Mouse (Mus musculus) midbrain, embryonic 11.5 days (tissue): ENCODE results near the gene Ttpal. TPM values are rescaled to one million over a fixed set of nuclear protein-coding genes. Genes with fewer than 3 reads are reported as not detected.

Experiments
- ATAC-seq: fragments of 200-750 bp; cut with Nextera tagmentation; 2 replicates; pipeline ENCODE4 v1.8.0; 2017; ENCODE audit warnings: moderate TSS enrichment, moderate library complexity; ENCODE audit not compliant: low FRiP score
- DNase-seq: peaks from one replicate; pipeline ENCODE4 v3.0.0; 2015; ENCODE audit warnings: low spot score; ENCODE audit errors: missing footprints
- H3K27ac ChIP-seq: fragments of 300-500 bp; sonication (generic); 2 replicates; pipeline ENCODE4 v1.5.1; 2014; ENCODE audit warnings: low read depth, low read length
- H3K27me3 ChIP-seq: fragments of 300-500 bp; sonication (generic); 2 replicates; pipeline ENCODE4 v1.6.1; 2014; ENCODE audit warnings: mild to moderate bottlenecking, low read length, moderate library complexity, mixed read lengths; ENCODE audit not compliant: control insufficient read depth, insufficient read depth
- H3K36me3 ChIP-seq: fragments of 300-500 bp; sonication (generic); 2 replicates; pipeline ENCODE4 v1.6.1; 2014; ENCODE audit warnings: mild to moderate bottlenecking, low read length, moderate library complexity, mixed read lengths; ENCODE audit not compliant: control insufficient read depth, insufficient read depth
- H3K4me1 ChIP-seq: fragments of 300-500 bp; sonication (generic); 2 replicates; pipeline ENCODE4 v1.6.1; 2014; ENCODE audit warnings: low read length; ENCODE audit not compliant: control insufficient read depth, insufficient read depth
- H3K4me2 ChIP-seq: fragments of 300-500 bp; sonication (generic); 2 replicates; pipeline ENCODE4 v1.6.1; 2014; ENCODE audit warnings: mild to moderate bottlenecking, moderate library complexity
- H3K4me3 ChIP-seq: fragments of 300-500 bp; sonication (generic); 2 replicates; pipeline ENCODE4 v1.5.1; 2014; ENCODE audit warnings: low read depth, low read length
- H3K9ac ChIP-seq: fragments of 300-500 bp; sonication (generic); 2 replicates; pipeline ENCODE4 v1.6.1; 2014; ENCODE audit warnings: low read length
- H3K9me3 ChIP-seq: fragments of 300-500 bp; sonication (generic); 2 replicates; pipeline ENCODE4 v1.6.1; 2016; ENCODE audit warnings: low read length; ENCODE audit not compliant: control insufficient read depth
- WGBS: fragments of 180-500 bp; shearing (Covaris S2); extraction: QIAGEN DNeasy Blood & Tissue Kit; methylation state at CpG from one replicate; pipeline ENCODE4 v1.1.7; 2014; 5-methylcytosine and 5-hydroxymethylcytosine counted together
- polyA plus RNA-seq: library from polyadenylated mRNA; unstranded; fragments of >200 nt; fragmentation: Nextera tagmentation; extraction: Ambion mirVana; gene quantifications from 2 replicates; pipeline ENCODE4 v1.2.1, GENCODE M21; 2014

Gene Ttpal
- polyA plus RNA-seq, 1 experiment from 2014 or later: 39.9 TPM

DNA sequence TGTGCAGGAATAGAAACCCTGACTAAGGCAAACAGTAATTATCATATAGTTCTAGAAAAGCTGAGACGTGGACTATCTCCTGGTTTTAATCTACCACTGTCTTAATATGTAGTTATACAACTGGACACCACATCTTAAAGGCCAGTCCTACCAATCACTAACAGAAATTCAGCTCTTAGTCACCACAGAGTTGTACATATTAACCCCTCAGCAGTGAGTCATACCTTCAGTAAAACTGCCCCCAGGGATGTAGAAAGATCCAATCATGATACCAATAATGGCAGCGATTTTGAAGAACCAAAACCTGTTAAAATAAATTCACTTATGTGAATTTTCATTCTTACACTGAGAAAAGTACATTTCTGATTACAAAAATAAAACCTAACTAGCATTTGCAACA lies 32.1 kb downstream of the Ttpal start:
- peaks cover 15% of the 10 kb centered on the region; the same call in 1 of the 2 replicates for H3K36me3 ChIP-seq
- no peak for DNase-seq
- H3K9ac ChIP-seq: no peak overlapping the region
- WGBS: 92% methylated on average over 2 of the region's 2 CpGs
- no peaks in the 10 kb centered on the region for H3K9me3 ChIP-seq
- no peaks in the 10 kb centered on the region for H3K27me3 ChIP-seq
- ATAC-seq: no peak
- no peak overlapping the region for H3K27ac ChIP-seq
- no peaks in the 10 kb centered on the region for H3K4me1 ChIP-seq
- no peak overlapping the region for H3K4me3 ChIP-seq
- H3K4me2 ChIP-seq: no peak overlapping the region

DNA sequence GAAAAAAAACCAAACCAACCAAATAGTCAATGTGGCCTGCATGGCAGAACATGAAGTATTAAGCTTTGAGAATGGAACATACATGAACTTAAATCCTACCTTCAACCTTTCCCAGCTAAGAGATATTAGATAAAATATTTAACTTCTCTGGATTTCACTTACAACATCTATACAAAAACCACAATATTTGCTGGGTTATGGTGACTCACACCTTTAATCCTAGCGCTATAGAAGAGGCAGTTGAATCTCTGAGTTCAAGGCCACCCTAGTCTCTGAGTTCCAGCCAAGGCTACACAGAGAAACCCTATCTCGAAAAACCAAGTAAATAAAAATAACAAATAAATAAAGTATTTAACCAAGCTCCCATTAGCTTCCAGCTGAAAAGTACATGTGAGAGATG lies 33.9 kb downstream of the Ttpal start:
- Histone ChIP-seq H3K4me2 (no peak overlapping the region), H3K36me3 (peaks cover 9% of the 10 kb centered on the region; the same call in 1 of the 2 replicates), H3K27ac (no peak overlapping the region), H3K9me3 (no peaks in the 10 kb centered on the region), H3K4me3 (no peak overlapping the region), H3K9ac (no peak overlapping the region), H3K27me3 (no peaks in the 10 kb centered on the region), H3K4me1 (peaks cover 3% of the 10 kb centered on the region; the same call in 1 of the 2 replicates)
- ATAC-seq: no peak
- 90% methylated on average over 2 of the region's 2 CpGs for WGBS
- no peak for DNase-seq

DNA sequence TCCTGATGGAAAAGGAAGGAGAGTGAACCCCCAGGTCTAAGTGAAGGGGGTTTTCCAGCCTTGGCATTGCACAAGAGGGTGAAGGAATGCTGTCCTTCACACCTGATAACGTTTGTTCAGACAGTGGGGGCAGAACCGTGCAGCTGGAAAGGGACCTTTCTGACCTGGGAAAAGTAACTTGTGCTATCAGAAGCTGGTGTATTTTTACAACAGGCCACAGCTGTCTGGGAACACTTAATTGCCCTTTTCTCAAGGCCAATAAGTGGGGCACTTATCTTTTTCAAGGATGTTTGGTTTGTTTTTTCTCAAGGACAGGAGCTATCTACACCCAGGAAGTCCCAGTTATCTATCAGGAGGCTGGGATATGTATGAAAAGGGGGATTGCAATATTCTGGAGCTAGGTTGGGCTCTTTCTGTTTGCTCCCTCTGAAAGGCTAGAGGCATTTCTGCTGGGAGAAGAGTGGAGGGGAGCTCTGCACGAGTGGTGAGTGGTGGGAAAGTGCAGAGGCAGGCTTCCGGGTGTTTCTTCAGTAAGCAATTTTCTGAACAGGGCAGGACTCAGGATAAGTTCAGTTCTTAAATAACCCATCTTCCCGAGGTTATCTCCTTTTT lies 35.6 kb downstream of the Ttpal start:
- no peak overlapping the region for H3K27ac ChIP-seq
- H3K9me3 ChIP-seq: no peaks in the 10 kb centered on the region
- H3K4me2 ChIP-seq: no peak overlapping the region
- H3K27me3 ChIP-seq: no peaks in the 10 kb centered on the region
- H3K4me3 ChIP-seq: no peak overlapping the region
- DNase-seq (no peak), ATAC-seq (no peak)
- peaks cover 2% of the 10 kb centered on the region; the same call in 1 of the 2 replicates for H3K36me3 ChIP-seq
- no peak overlapping the region for H3K9ac ChIP-seq
- peaks cover 3% of the 10 kb centered on the region; the same call in 1 of the 2 replicates for H3K4me1 ChIP-seq
- 81% methylated on average over 5 of the region's 5 CpGs for WGBS

DNA sequence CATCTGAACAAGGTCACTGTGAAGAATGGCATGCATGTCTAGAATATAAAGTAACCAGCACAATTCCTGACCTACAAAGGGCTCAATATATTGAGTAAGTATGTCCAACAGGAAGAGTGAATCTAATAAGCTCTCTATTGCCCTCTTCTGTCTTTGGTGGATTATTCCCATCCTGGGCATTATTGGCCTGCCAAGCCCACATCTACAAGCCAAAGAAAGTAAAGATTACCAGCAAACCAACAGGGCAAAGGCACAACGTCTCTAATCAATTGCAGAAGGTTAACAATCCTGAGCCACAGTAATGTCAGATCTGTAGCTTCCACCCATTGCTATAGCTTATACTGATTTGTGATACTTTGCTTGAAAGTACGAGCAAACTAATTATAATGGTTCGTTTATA lies 38.4 kb downstream of the Ttpal start:
- 90% methylated on average over 3 of the region's 3 CpGs for WGBS
- H3K9ac ChIP-seq: no peak overlapping the region
- no peak for ATAC-seq
- H3K4me1 ChIP-seq: peaks cover 12% of the 10 kb centered on the region
- H3K9me3 ChIP-seq: no peaks in the 10 kb centered on the region
- no peaks in the 10 kb centered on the region for H3K36me3 ChIP-seq
- no peak overlapping the region for H3K27ac ChIP-seq
- no peak overlapping the region for H3K4me2 ChIP-seq
- no peaks in the 10 kb centered on the region for H3K27me3 ChIP-seq
- no peak overlapping the region for H3K4me3 ChIP-seq
- DNase-seq: no peak

DNA sequence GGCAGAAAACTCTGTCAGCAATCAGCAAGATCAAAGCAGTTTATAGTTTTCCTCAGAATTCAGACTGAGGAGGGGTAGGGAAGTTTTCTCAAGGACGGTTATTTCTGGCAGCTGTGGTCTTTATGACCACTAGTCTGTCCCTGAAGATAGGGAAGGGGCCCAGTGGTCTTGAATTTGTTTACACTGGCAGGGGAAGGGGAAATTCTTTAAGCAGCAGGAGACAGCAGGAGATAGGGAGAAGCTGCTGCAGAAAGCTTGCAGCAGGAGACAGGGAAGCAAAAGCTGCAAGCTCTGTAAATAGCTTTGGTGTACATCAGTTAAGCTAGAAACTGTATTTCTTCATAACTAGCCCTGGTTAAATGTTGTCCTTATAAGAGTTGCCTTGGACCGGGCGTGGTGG lies 39.6 kb downstream of the Ttpal start:
- Histone ChIP-seq H3K27me3 (no peaks in the 10 kb centered on the region), H3K27ac (no peak overlapping the region), H3K36me3 (no peaks in the 10 kb centered on the region), H3K4me2 (no peak overlapping the region), H3K4me3 (no peak overlapping the region), H3K4me1 (peaks cover 12% of the 10 kb centered on the region), H3K9me3 (no peaks in the 10 kb centered on the region), H3K9ac (no peak overlapping the region)
- 86% methylated on average over 3 of the region's 3 CpGs for whole genome bisulfite sequencing
- DNase-seq (no peak), ATAC-seq (no peak)

DNA sequence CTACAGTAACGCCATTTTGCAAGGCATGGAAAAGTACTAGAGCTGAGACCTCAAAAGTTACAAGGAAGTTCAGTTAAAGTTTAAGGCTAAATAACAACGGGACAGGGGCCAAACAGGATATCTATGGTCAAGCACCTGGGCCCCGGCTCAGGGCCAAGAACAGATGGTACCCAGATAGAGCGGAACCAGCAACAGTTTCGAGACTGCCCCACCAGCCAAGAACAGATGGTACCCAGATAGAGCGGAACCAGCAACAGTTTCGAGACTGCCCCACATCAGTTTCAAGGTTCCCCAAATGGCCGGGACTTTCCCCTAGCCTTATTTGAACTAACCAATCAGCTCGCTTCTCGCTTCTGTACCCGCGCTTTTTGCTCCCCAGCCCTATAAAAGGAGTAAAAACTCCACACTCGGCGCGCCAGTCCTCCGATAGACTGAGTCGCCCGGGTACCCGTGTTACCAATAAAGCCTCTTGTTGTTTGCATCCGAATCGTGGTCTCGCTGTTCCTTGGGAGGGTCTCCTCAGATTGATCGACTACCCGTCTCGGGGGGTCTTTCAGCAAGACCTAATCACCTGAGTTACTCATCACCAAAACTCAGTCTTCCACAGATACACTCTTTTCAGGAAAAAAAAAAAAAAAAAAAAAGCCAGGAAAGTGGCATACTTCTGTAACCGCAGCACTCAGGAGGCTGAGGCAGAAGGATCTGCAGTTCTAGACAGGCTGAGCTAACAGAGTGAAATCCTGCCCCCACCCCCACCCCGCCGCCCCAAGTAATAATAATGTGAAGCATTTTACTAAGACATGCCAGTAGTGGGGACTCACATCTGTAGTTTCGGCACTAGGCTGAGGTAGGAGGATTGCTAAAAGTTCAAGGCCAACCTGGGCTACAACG lies 40.8 kb downstream of the Ttpal start:
- Histone ChIP-seq H3K27me3 (no peaks in the 10 kb centered on the region), H3K27ac (no peak overlapping the region), H3K4me2 (no peak overlapping the region), H3K9ac (no peak overlapping the region), H3K9me3 (no peaks in the 10 kb centered on the region), H3K4me1 (peaks cover 12% of the 10 kb centered on the region), H3K36me3 (no peaks in the 10 kb centered on the region), H3K4me3 (peak overlapping the region; percentile 91; the same call in 1 of the 2 replicates)
- no peak for ATAC-seq
- no peak for DNase-seq
- WGBS: 93% methylated on average over 30 of the region's 30 CpGs

DNA sequence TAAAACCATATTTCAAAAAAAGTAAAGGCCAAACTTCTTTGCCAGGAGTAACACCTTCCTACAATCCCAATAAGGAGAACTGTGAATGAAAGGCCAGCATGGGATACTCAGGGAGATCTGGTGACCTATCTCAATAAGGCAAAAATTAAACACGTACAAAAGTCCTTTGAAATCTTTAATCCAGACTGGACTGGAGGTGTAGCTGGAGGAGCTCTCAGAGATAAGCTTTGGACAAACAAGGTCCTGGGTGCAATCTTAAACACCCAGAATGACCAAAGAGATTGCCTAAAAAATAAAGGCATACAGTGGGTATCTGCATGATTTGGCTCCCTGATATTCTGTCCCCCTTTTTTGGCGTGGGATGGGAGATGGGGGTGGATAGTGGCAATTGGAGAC lies 41.5 kb downstream of the Ttpal start:
- Histone ChIP-seq H3K36me3 (no peaks in the 10 kb centered on the region), H3K27me3 (no peaks in the 10 kb centered on the region), H3K4me2 (peak overlapping the region; percentile 60), H3K9ac (peak overlapping the region; percentile 89), H3K27ac (no peak overlapping the region), H3K4me3 (peak overlapping the region; percentile 91), H3K9me3 (no peaks in the 10 kb centered on the region), H3K4me1 (peaks cover 12% of the 10 kb centered on the region)
- 78% methylated on average over 2 of the region's 2 CpGs for WGBS
- DNase-seq: no peak
- no peak for ATAC-seq

- Histone ChIP-seq H3K4me3 (peak overlapping the region; percentile 91), H3K9me3 (no peaks in the 10 kb centered on the region), H3K9ac (peak overlapping the region; percentile 89), H3K36me3 (no peaks in the 10 kb centered on the region), H3K4me1 (peaks cover 12% of the 10 kb centered on the region), H3K27ac (no peak overlapping the region), H3K27me3 (no peaks in the 10 kb centered on the region), H3K4me2 (peak overlapping the region; percentile 60)
- DNase-seq (peak; percentile 88), ATAC-seq (no peak)
- WGBS: 12% methylated on average over 4 of the region's 4 CpGs
These were observed 41.9 kb downstream of the Ttpal start for GRCm38 (mm10) chr2:163644047-163644446.
